Mouse (Mus musculus) testis, adult 2 months (tissue): ENCODE data around the gene Kcnmb2.

Experiments
- CTCF ChIP-seq: fragments of 200-500 bp; IDR thresholded peaks from 2 replicates; pipeline ENCODE4 v1.5.1; 2012; ENCODE audit warnings: low read depth, mild to moderate bottlenecking, inconsistent platforms, low read length, moderate library complexity; ENCODE audit not compliant: control insufficient read depth, insufficient read depth, insufficient replicate concordance
- POLR2A ChIP-seq: fragments of 200-500 bp; IDR thresholded peaks from 2 replicates; pipeline ENCODE4 v1.6.1; 2012; ENCODE audit warnings: low read depth, mild to moderate bottlenecking, inconsistent platforms, low read length, moderate library complexity; ENCODE audit not compliant: control insufficient read depth

- TF ChIP-seq POLR2A: no peak
- no peak for TF ChIP-seq CTCF
Measured at GRCm38 (mm10) chr3:31911168-31911567, 8.9 kb downstream of the Kcnmb2 start.
